Mouse (Mus musculus): ENCODE measurements around the gene Tspan31. TPM values are rescaled to one million over a fixed set of nuclear protein-coding genes. Genes with fewer than 3 reads are reported as not detected.
A peak's percentile ranks its signal among the peaks of the same experiment; 100 is the strongest.

Gene Tspan31
- polyA plus RNA-seq, 1 experiment from 2014 or later: 116 TPM

GRCm38 (mm10) chr10:127100414-127100813 lies 30.4 kb upstream of the Tspan31 start:
- ChIA-PET CTCF (no interaction called here), POLR2A (interaction anchor here (0.5 kb wide), 1 partner anchor 1241 kb away, joined by 6 read pairs; no protein-coding TSS in a partner anchor)
- TF ChIP-seq CTCF (IDR thresholded peaks at IDR 0.05): no peak
- DNase-seq (ENCODE audit: low read depth, low spot score) (no peak), ATAC-seq (no peak)
- no peaks in the 10 kb centered on the region for H3K27me3 ChIP-seq
- in situ Hi-C loops (cut with MboI; ENCODE audit: low pct_unique_long_range_greater_than_20kb): no loop called here

- ChIA-PET CTCF (interaction anchor here (2.0 kb wide), 1 partner anchor 14 kb away, joined by 8 read pairs; no protein-coding TSS in a partner anchor), POLR2A (no interaction called here)
- ATAC-seq: no peak
- in situ Hi-C loops (cut with MboI; ENCODE audit: low pct_unique_long_range_greater_than_20kb): no loop called here
- no peaks in the 10 kb centered on the region for H3K27me3 ChIP-seq
- TF ChIP-seq CTCF (IDR thresholded peaks at IDR 0.05): no peak
- DNase-seq (ENCODE audit: low read depth, low spot score): no peak
These were observed 29.8 kb upstream of the Tspan31 start for GRCm38 (mm10) chr10:127099868-127100267.

- no peak for TF ChIP-seq CTCF (IDR thresholded peaks at IDR 0.05)
- POLR2A ChIA-PET: no interaction called here
- DNase-seq (ENCODE audit: low read depth, low spot score): no peak
- H3K27me3 ChIP-seq: no peaks in the 10 kb centered on the region
- ATAC-seq: no peak
- in situ Hi-C loops (cut with MboI; ENCODE audit: low pct_unique_long_range_greater_than_20kb): no loop called here
- CTCF ChIA-PET: interaction anchor here (2.0 kb wide), 1 partner anchor 15 kb away, joined by 8 read pairs; no protein-coding TSS in a partner anchor
These were observed 29.1 kb upstream of the Tspan31 start for GRCm38 (mm10) chr10:127099191-127099590.

GRCm38 (mm10) chr10:127098514-127098913 lies 28.4 kb upstream of the Tspan31 start:
- ChIA-PET POLR2A (no interaction called here), CTCF (interaction anchor here (2.0 kb wide), 1 partner anchor 16 kb away, joined by 8 read pairs; no protein-coding TSS in a partner anchor)
- no peak for ATAC-seq
- no peaks in the 10 kb centered on the region for H3K27me3 ChIP-seq
- no peak for DNase-seq (ENCODE audit: low read depth, low spot score)
- in situ Hi-C loops (cut with MboI; ENCODE audit: low pct_unique_long_range_greater_than_20kb): no loop called here
- TF ChIP-seq CTCF (IDR thresholded peaks at IDR 0.05): no peak

GRCm38 (mm10) chr10:127094382-127094802 lies 24.3 kb upstream of the Tspan31 start:
- TF ChIP-seq CTCF (IDR thresholded peaks at IDR 0.05): no peak
- ChIA-PET CTCF (interaction anchor here (0.9 kb wide), 1 partner anchor 13 kb away, joined by 3 read pairs; no protein-coding TSS in a partner anchor), POLR2A (no interaction called here)
- in situ Hi-C loops (cut with MboI; ENCODE audit: low pct_unique_long_range_greater_than_20kb): no loop called here
- ATAC-seq: peak; percentile 57
- DNase-seq (ENCODE audit: low read depth, low spot score): peak; percentile 75
- no peaks in the 10 kb centered on the region for H3K27me3 ChIP-seq

- in situ Hi-C loops (cut with MboI; ENCODE audit: low pct_unique_long_range_greater_than_20kb): no loop called here
- POLR2A ChIA-PET: no interaction called here
- CTCF ChIA-PET: interaction anchor here (1.4 kb wide), 1 partner anchor 17 kb away, joined by 3 read pairs; no protein-coding TSS in a partner anchor
- TF ChIP-seq CTCF (IDR thresholded peaks at IDR 0.05): no peak
- DNase-seq (ENCODE audit: low read depth, low spot score): no peak
- ATAC-seq: no peak
- H3K27me3 ChIP-seq: no peaks in the 10 kb centered on the region
These were observed 22.7 kb upstream of the Tspan31 start for GRCm38 (mm10) chr10:127092742-127093141.

GRCm38 (mm10) chr10:127091507-127092396 lies 21.7 kb upstream of the Tspan31 start:
- ChIA-PET CTCF (interaction anchor here (1.4 kb wide), 1 partner anchor 16 kb away, joined by 3 read pairs; no protein-coding TSS in a partner anchor), POLR2A (interaction anchor here (0.6 to 1.5 kb wide), 2 partner anchors 29 to 328 kb away, joined by 3 read pairs; partner anchors contain the start of gene Cdk4)
- in situ Hi-C loops (cut with MboI; ENCODE audit: low pct_unique_long_range_greater_than_20kb): no loop called here
- DNase-seq (ENCODE audit: low read depth, low spot score) (no peak), ATAC-seq (peak; percentile 38)
- no peaks in the 10 kb centered on the region for H3K27me3 ChIP-seq
- TF ChIP-seq CTCF (IDR thresholded peaks at IDR 0.05): no peak

- no peaks in the 10 kb centered on the region for H3K27me3 ChIP-seq
- TF ChIP-seq CTCF (IDR thresholded peaks at IDR 0.05): no peak
- in situ Hi-C loops (cut with MboI; ENCODE audit: low pct_unique_long_range_greater_than_20kb): no loop called here
- no peak for ATAC-seq
- ChIA-PET POLR2A (interaction anchor here (1.5 kb wide), 1 partner anchor 28 kb away, joined by 3 read pairs; the partner anchor contains the start of gene Cdk4), CTCF (no interaction called here)
- DNase-seq (ENCODE audit: low read depth, low spot score): no peak
These were observed 20.7 kb upstream of the Tspan31 start for GRCm38 (mm10) chr10:127090560-127091411.

- ATAC-seq (no peak), DNase-seq (ENCODE audit: low read depth, low spot score) (no peak)
- TF ChIP-seq CTCF (IDR thresholded peaks at IDR 0.05): no peak
- in situ Hi-C loops (cut with MboI; ENCODE audit: low pct_unique_long_range_greater_than_20kb): no loop called here
- ChIA-PET CTCF (no interaction called here), POLR2A (no interaction called here)
- peaks cover under 1% of the 10 kb centered on the region for H3K27me3 ChIP-seq
These were observed 15.6 kb upstream of the Tspan31 start for GRCm38 (mm10) chr10:127085633-127086032.

- ATAC-seq: no peak
These were observed 15.0 kb upstream of the Tspan31 start for GRCm38 (mm10) chr10:127085052-127085451.

More at GRCm38 (mm10) chr10:127085052-127085451, 15.0 kb upstream of the Tspan31 start:
- in situ Hi-C loops (cut with MboI; ENCODE audit: low pct_unique_long_range_greater_than_20kb): no loop called here
- DNase-seq (ENCODE audit: low read depth, low spot score): no peak
- no peak for TF ChIP-seq CTCF (IDR thresholded peaks at IDR 0.05)
- POLR2A ChIA-PET: no interaction called here
- peaks cover 7% of the 10 kb centered on the region for H3K27me3 ChIP-seq
- CTCF ChIA-PET: no interaction called here

Data from Patski (cell line).